Mouse (Mus musculus) liver, embryonic 16.5 days (tissue): Measurements from ENCODE around the gene Dtnbp1. TPM values are rescaled to one million over a fixed set of nuclear protein-coding genes. Genes with fewer than 3 reads are reported as not detected.

Source experiments
- ATAC-seq: fragments of 200-750 bp; cut with Nextera tagmentation; 2 replicates; pipeline ENCODE4 v1.8.0; 2017; ENCODE audit warnings: low read depth, mild to moderate bottlenecking, moderate number of reproducible peaks, moderate library complexity
- H3K27ac ChIP-seq: fragments of 300-500 bp; sonication (generic); 2 replicates; pipeline ENCODE4 v1.5.1; 2014; ENCODE audit warnings: mild to moderate bottlenecking, low read length
- H3K27me3 ChIP-seq: fragments of 300-500 bp; sonication (generic); 2 replicates; pipeline ENCODE4 v1.6.1; 2014; ENCODE audit warnings: low read depth, low read length, mixed read lengths; ENCODE audit not compliant: control insufficient read depth, insufficient read depth
- H3K36me3 ChIP-seq: fragments of 300-500 bp; sonication (generic); 2 replicates; pipeline ENCODE4 v1.6.1; 2014; ENCODE audit warnings: mild to moderate bottlenecking; ENCODE audit not compliant: control insufficient read depth, insufficient read depth
- H3K4me1 ChIP-seq: fragments of 300-500 bp; sonication (generic); 2 replicates; pipeline ENCODE4 v1.6.1; 2014; ENCODE audit warnings: low read depth, low read length, mixed read lengths; ENCODE audit not compliant: control insufficient read depth
- H3K4me2 ChIP-seq: fragments of 300-500 bp; sonication (generic); 2 replicates; pipeline ENCODE4 v1.6.1; 2014; ENCODE audit warnings: low read depth, low read length, mixed read lengths
- H3K4me3 ChIP-seq: fragments of 300-500 bp; sonication (generic); 2 replicates; pipeline ENCODE4 v1.5.1; 2014; ENCODE audit warnings: low read depth, mild to moderate bottlenecking, low read length
- H3K9ac ChIP-seq: fragments of 300-500 bp; sonication (generic); 2 replicates; pipeline ENCODE4 v1.6.1; 2014; ENCODE audit warnings: low read depth, low read length
- H3K9me3 ChIP-seq: fragments of 300-500 bp; sonication (generic); replicated peaks from 2 replicates; pipeline ENCODE4 v1.6.1; 2016; ENCODE audit warnings: low read length; ENCODE audit not compliant: control insufficient read depth
- WGBS: fragments of 180-500 bp; shearing (Covaris S2); extraction: QIAGEN DNeasy Blood & Tissue Kit; methylation state at CpG from one replicate; pipeline ENCODE4 v1.1.7; 2014; ENCODE audit not compliant: insufficient replicate concordance; 5-methylcytosine and 5-hydroxymethylcytosine counted together
- polyA plus RNA-seq: library from polyadenylated mRNA; unstranded; fragments of >200 nt; fragmentation: Nextera tagmentation; extraction: Ambion mirVana; gene quantifications from 2 replicates; pipeline ENCODE4 v1.2.1, GENCODE M21; 2015

Gene Dtnbp1
- polyA plus RNA-seq, 1 experiment from 2014 or later: 25.7 TPM

DNA sequence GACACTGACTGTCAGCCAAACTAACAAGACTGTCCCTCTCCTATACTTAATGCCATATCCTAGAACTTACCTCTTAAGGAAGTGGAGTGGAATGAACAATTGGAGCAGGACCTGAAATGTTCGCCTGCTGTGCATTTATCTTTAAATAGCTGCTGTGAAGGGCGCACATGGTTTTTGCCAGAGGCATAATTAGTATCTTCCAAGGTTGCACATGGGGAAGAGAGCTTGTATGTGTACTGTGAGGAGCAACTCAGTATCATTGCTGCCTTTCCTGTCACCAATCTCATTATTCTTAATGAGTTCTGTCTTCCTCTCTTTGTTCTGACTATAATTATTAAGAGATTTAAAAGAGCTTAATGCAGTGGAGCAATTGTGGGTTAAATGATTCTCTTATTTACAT, 125.1 kb downstream of the Dtnbp1 start:
- no peak overlapping the region for H3K4me3 ChIP-seq
- H3K9me3 ChIP-seq: no peaks in the 10 kb centered on the region
- H3K9ac ChIP-seq: no peak overlapping the region
- ATAC-seq: no peak
- no peak overlapping the region for H3K27ac ChIP-seq
- WGBS: 69% methylated on average over 2 of the region's 2 CpGs
- H3K27me3 ChIP-seq: no peaks in the 10 kb centered on the region
- H3K4me2 ChIP-seq: no peak overlapping the region
- no peaks in the 10 kb centered on the region for H3K4me1 ChIP-seq
- no peaks in the 10 kb centered on the region; the same call in 1 of the 2 replicates for H3K36me3 ChIP-seq

Other genes starting within 250 kb of the Dtnbp1 start
- not detected in 2 replicates for gene Gm9817, start 76.5 kb upstream of the Dtnbp1 start, polyA plus RNA-seq